Mouse (Mus musculus): ENCODE data around the gene Atp2a1.

- no peak for TF ChIP-seq CTCF (IDR thresholded peaks at IDR 0.05; ENCODE audit: insufficient read depth, low read length)
- no peak for TF ChIP-seq POLR2A (IDR thresholded peaks at IDR 0.05; ENCODE audit: borderline replicate concordance, extremely low read depth, low read depth, low read length)
Observed at GRCm38 (mm10) chr7:126427323-126427860, 35.5 kb downstream of the Atp2a1 start.

Data from lung, adult 2 months (tissue).